Mouse (Mus musculus): ENCODE measurements around the gene Ndufaf3.

Ndufaf3 gene

DNA sequence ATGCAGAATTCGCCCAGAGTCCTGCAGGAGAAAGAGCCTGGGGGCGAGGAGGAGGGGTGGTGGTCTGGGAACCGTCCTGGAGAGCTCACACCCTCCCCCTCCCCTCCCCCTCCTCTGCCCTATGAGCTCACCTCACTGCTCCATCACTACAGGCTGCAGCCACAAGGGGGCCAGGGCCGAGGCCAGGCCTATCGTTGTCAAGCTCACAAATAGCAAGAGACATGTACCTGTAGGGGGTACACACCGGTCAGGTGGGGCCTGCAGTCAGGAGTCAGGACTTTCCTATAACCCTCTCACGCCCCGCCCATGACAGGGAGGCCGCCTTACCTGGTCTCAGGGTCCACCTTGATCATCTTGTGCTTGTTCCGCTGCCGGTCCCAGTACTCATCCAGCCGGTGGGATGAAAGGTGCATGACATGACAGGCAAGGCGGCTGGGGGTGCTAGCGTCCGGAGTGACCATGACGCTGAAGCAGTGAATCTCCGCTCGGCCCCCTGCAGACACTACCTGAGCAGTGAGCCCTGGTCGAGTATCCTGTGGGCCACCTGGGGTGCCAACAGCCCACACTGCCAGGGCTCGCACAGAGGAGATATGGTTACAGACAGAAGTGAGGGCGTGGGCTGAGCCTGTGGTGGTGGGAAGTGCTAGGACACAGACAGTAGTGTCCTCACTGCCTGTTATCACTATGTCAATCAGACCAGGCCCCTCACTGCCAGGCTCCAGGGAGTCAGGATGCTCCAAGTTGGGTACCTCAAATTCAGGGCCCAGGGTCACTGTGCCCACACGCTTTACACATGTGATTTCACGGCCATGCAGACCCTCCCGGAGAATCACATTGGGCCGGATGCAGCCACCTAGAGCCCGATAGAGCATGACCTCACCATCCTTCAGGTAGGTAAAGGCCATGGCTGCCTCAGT lies 6.8 kb upstream of the Ndufaf3 start:
- DNase-seq (ENCODE audit: inconsistent ontology term) = peak; percentile 75

DNA sequence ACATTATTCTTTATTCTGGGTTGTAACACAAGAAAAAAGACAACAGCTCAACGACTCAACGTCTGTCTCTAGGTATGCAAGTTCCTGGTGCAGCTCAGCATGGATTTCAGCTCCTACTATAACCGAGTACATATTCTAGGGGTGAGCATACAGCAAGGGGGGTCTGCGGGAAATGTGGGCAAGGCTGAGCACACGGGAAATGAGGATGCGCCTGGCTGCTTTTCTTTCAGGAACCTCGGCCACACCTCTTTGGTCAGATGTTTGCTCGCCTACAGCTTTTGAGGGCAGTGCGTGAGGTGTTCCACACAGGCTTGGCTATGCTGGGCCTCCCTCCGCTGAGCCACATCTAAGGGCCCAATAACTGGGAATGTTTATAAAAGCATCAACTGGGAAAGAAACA lies 5.1 kb upstream of the Ndufaf3 start:
- DNase-seq (ENCODE audit: inconsistent ontology term) = no peak

- no peak for DNase-seq (ENCODE audit: inconsistent ontology term)
These were observed 4.3 kb upstream of the Ndufaf3 start for GRCm38 (mm10) chr9:108571401-108571973.

DNA sequence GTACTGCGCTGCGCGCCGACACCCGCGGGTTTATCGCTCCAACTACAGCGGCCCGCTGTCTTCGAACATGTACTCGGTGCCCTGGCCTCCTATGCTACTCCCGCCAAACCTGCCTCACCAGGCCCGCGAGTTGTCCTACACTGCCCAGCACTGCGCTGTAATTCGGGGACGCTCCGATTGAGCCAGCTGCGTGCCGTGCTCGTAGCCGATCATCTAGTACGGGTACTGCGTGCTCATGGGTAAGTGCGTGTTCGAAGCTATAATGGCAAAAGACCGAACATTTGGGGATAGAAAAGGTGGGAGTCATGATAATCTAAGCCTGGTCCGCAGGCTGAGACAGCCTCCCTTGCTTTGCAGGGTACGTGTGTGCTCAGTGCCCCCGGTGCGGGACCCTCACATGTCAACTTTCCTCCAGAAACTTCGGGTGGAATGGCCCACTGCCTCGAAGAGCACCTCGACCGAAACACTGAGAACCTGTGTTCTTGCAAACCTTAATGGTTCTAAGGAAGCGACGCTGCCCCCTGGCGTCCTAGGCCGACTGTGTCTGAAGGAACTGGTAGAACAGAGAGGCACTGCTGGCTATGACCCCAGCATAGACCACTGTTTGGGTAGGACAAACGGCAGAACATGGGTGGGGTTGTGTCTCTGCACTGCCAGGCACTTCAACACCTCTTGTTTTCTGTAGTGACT lies 3.1 kb upstream of the Ndufaf3 start:
- DNase-seq (ENCODE audit: inconsistent ontology term) = peak; percentile 75

DNA sequence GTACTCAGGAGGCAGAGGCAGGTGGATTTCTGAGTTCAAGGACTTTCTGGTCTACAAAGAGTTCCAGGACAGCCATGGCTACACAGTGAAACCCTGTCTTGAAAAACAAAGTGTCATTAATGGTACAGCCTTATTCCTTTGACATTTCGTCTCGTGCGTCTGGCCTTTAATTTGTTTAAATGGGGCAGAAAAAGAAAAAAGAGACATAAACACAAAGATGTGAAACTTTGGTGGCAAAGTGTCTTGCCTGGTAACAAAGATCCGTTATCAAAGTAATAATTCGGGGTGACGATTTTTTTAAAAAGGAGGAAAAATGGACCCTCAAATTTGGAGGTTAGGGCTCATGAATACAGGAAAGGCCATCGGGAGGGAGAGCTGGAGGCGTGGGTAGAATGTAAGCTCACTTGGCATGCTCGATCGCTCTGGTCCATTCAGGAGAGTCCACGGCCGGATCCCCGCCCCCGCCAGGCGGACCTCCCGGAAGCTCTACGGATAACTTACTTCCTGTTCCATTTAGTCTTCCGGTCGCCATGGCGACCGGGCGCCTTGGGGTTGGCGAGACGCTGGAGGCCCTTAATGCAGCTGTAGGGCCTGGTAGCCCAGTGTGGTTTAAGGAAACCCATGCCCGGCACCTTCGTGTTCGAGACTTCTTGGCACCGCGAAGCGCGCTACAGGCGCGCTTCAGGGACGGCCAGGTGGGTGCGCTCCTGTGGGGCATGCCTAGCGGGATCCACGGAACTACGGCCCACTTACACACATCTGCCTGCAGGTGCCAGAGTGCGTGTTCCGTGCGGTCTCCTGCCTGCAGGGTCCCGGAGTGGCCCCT lies 2.4 kb upstream of the Ndufaf3 start, which contains the start of gene Dalrd3:
Gene Dalrd3, plus strand, starts transcription at position 506 of the 826 bp plus-strand sequence.
- DNase-seq (ENCODE audit: inconsistent ontology term) = peak; percentile 98

- no peak for DNase-seq (ENCODE audit: inconsistent ontology term)
These were observed 1.3 kb upstream of the Ndufaf3 start for GRCm38 (mm10) chr9:108568511-108568921.

DNA sequence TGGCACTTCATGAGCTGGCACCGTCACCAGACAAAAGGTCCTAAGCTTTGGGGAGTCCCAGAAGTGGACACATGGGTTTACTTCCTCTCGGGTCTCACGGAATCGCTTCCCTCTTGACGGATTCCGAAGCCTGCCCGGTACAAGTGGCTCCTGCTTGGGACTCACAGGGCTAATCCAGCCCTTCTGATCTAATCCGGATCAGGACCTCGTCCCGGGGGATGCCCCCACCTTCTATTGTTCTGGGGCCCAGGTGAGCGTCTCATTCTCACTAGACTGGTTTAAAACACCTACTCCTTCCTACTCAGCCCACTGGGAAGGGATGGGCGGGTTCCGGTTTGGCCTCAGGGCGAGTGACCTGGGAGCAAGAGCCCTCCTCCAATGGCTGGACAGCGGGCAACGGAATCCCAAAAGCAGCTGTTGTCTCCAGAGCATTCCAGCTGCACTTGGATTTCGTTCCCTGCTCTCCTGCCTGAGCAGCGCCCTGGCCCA lies 741 bp upstream of the Ndufaf3 start:
- DNase-seq (ENCODE audit: inconsistent ontology term) = no peak

GRCm38 (mm10) chr9:108565881-108566814 lies 1.1 kb downstream of the Ndufaf3 start:
- DNase-seq (ENCODE audit: inconsistent ontology term) = no peak

DNA sequence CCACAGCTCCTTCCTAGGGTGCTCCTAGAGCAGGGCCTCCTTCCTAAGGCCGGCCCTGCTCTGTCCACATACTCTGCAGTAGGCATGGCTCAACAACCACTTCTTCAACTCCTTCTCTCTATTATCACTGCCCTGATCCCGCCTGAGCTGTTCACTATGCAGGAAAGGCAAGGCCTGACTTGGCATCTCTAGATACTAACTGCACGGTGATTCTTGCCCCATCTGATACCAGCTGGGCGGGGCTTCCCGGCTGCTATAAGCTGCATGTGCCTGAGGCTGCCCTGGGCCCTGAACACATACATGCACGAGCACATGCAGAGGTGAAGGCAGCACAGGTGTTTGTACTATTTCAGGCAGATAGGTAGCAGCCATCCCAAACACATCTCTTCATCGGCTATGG lies 3.1 kb downstream of the Ndufaf3 start:
- no peak for DNase-seq (ENCODE audit: inconsistent ontology term)

GRCm38 (mm10) chr9:108563671-108564070 lies 3.6 kb downstream of the Ndufaf3 start:
- DNase-seq (ENCODE audit: inconsistent ontology term) = no peak

- peak; percentile 93 for DNase-seq (ENCODE audit: inconsistent ontology term)
These were observed 6.9 kb downstream of the Ndufaf3 start, which contains the start of gene Impdh2 for GRCm38 (mm10) chr9:108560227-108560841. Gene Impdh2 (plus strand): TSS chr9:108560286.

DNA sequence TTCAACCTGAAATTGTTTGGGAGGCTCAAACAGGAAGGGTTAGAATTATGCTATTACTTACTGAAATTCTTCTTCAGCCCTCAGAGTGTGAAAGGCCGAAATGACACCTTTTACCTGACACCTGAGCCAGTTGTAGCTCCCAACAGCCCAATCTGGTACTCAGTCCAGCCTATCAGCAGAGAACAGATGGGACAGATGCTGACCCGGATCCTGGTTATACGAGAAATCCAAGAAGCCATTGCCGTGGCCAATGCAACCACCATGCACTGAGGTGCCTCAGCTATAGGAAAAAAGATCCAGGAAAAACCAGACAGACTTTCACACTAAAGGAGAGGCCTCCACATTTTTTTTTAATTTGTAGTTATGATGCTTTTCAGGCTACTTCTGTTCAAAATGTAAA lies 8.1 kb downstream of the Ndufaf3 start:
- DNase-seq (ENCODE audit: inconsistent ontology term) = no peak

DNA sequence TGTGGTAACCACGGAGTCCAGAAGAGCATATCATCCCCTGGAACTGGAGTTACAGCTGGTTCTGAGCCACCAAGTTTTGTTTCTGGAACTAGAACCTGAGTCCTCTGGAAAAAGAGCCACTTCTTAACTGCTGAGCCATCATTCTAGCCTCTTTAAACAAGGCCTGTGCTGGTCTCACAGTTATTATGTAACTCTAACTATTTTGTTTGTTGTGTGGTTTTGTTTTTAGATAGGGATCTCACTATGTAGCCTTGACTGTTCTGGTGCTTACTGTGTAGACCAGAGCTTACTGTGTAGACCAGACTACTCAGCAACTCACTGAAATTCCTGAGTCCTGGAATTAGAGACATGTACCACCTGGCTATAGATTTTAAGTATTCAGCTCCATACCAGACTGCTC lies 20.4 kb downstream of the Ndufaf3 start:
- no peak for DNase-seq (ENCODE audit: inconsistent ontology term)

GRCm38 (mm10) chr9:108545986-108546385 lies 21.2 kb downstream of the Ndufaf3 start:
- no peak for DNase-seq (ENCODE audit: inconsistent ontology term)

DNA sequence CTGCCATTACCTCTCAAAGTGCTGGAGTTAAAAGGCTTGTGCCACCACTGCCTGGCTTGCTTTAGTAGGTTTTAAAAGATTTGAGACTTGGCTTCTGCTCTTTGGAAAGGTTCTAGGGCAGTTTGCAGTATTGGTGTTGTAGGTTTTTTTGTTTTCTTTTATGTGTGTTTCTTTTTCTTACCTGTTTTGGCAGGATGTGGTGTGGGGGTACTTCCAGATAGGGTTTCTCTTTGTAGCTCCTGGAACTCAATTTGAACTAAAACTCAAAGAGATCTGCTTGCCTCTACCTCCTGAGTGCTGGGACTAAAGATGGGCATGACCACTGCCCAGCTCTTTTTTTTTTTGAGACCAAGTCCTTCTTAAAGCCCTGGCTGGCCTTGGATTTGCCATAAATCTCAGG lies 26.4 kb downstream of the Ndufaf3 start:
- no peak for DNase-seq (ENCODE audit: inconsistent ontology term)

- no peak for DNase-seq (ENCODE audit: inconsistent ontology term)
These were observed 35.7 kb downstream of the Ndufaf3 start for GRCm38 (mm10) chr9:108531496-108531895.

GRCm38 (mm10) chr9:108530954-108531353 lies 36.3 kb downstream of the Ndufaf3 start:
- DNase-seq (ENCODE audit: inconsistent ontology term) = no peak

DNA sequence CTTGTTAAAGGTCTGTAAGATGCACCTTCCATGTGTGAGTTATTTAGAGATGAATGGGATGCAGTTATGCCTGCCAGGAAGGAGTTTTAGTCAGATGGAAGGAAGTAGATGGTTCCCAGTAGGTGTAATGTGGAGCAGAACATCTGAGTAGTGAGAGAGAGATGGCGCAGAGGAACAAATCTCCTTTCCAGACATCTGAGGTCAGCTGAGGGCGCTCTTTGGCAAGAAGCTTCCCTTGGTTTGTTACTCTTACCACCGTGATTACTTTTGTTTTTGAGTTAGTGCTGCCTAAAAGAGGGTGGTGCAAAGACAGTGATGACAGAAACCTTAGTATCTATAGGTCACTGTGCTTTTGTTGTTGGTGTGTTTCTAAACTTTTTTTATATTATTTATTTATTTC lies 41.8 kb downstream of the Ndufaf3 start:
- no peak for DNase-seq (ENCODE audit: inconsistent ontology term)

DNA sequence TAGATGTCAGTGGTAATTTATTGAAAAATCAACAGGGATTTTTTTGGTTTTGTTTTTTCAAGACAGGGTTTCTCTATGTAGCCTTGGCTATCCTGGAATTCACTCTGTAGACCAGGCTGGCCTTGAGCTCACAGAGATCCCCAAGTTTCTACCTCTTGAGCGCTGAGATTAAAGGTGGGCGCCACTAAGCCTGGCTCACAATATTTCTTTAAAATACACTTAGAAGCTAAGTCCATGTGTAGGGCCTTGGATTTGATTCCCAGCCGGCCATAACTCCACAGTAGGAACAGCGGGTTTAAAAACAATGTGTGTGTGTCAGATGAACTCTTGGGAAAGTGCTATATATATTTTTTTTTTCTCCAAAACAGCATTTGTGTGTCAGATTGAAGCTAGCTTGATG lies 43.9 kb downstream of the Ndufaf3 start:
- DNase-seq (ENCODE audit: inconsistent ontology term) = no peak

DNA sequence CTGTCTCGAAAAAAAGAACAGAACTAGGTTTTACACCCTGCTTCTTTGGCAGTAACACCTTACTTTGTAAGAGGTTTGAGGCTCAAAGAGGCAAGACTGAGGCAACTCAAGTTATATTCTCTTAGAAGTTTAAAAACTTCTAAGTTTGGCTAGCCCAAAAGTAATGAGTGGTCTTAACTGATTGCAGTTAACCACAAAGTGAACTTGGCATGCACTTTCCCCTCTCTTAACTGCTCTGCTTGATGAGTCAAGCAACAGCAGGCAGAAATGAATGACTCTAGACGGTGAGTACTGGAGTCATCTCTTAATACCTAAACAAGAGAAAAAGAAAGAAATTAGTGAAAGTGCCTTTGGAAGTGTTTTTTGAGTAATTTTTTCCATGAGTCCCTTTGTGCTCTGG lies 45.6 kb downstream of the Ndufaf3 start:
- DNase-seq (ENCODE audit: inconsistent ontology term) = peak; percentile 37
